Mouse (Mus musculus) heart, embryonic 10.5 days (tissue): Measurements from ENCODE around the gene Bod1. TPM values are rescaled to one million over a fixed set of nuclear protein-coding genes. Genes with fewer than 3 reads are reported as not detected.
A peak's percentile ranks its signal among the peaks of the same experiment; 100 is the strongest.

ENCODE experiments used
- DNase-seq: peaks from one replicate; pipeline ENCODE4 v3.0.0-alpha.2; 2017; ENCODE audit warnings: low spot score
- H3K27ac ChIP-seq: fragments of 300-500 bp; sonication (generic); 2 replicates; pipeline ENCODE4 v1.5.1; 2016; ENCODE audit warnings: mild to moderate bottlenecking
- H3K27me3 ChIP-seq: fragments of 300-500 bp; sonication (generic); 2 replicates; pipeline ENCODE4 v1.6.1; 2016; ENCODE audit warnings: mild to moderate bottlenecking; ENCODE audit not compliant: poor library complexity, insufficient read depth, severe bottlenecking
- H3K36me3 ChIP-seq: fragments of 300-500 bp; sonication (generic); 2 replicates; pipeline ENCODE4 v1.6.1; 2016; ENCODE audit warnings: mild to moderate bottlenecking, moderate library complexity
- H3K4me1 ChIP-seq: fragments of 300-500 bp; sonication (generic); 2 replicates; pipeline ENCODE4 v1.6.1; 2016; ENCODE audit warnings: mild to moderate bottlenecking
- H3K4me3 ChIP-seq: fragments of 300-500 bp; sonication (generic); 2 replicates; pipeline ENCODE4 v1.5.1; 2016; ENCODE audit warnings: mild to moderate bottlenecking, moderate library complexity
- H3K9me3 ChIP-seq: fragments of 300-500 bp; sonication (generic); 2 replicates; pipeline ENCODE4 v1.6.1; 2016; ENCODE audit warnings: mild to moderate bottlenecking, moderate library complexity
- WGBS: fragments of 180-500 bp; shearing (Covaris S2); methylation state at CpG from one replicate; pipeline ENCODE4 v1.1.7; 2016; 5-methylcytosine and 5-hydroxymethylcytosine counted together
- polyA plus RNA-seq: library from polyadenylated mRNA; unstranded; fragments of >200 nt; fragmentation: Nextera tagmentation; extraction: Ambion mirVana; gene quantifications from 2 replicates; pipeline ENCODE4 v1.2.1, GENCODE M21; 2016

Bod1 gene
- 65.5 and 81.7 TPM in 2 replicates for polyA plus RNA-seq

DNA sequence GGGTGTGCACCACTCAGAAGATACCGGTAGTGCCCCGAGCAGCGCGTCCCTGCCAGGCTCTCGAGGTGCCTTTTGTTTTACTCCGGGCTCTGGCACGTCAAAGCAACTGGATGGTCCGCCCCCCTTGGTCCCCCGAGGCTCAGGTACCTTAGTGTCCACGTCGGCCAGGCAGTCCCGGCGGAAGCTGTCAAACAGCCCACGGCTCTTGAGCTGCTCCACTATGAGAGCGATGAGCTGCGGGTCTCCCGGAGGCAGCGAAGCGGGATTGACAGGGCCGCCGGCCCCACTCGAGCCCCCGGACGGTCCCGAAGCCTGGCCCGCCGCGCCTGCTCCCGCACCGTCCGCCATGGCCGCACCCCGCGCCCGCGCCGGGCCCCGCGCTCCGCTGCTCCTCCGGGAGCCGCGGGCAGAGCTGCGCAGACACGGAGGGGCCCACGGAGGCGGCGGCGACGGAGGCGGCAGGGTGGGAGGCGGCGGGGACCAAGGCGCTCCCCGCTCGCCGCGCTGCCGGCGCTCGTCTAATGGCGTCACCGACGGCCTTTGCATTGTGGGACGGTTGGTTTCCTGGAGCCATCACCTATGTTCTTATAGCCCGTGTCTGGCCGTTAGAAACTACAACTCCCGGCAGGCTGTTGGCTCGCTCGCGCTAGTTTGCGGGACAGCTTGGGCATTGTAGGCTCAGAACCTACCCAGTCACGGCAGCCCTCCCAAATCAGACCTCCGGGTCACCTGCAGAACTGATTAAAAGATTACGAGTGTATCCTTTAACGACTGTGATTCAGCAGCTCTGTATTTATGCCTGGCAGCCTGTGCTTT, at the start of gene Bod1:
Gene Bod1, minus strand, starts transcription at position 532 of the 816 bp plus-strand sequence.
- WGBS = under 1% methylated on average over 76 of the region's 76 CpGs
- peak within 1 kb of the TSS; percentile 93 for H3K27ac ChIP-seq
- peak; percentile 97 for DNase-seq
- H3K9me3 ChIP-seq = no peaks in the 10 kb centered on the region
- H3K27me3 ChIP-seq = no peaks in the 10 kb centered on the region
- peak within 1 kb of the TSS; percentile 92 for H3K4me3 ChIP-seq
- peaks cover 33% of the 10 kb centered on the region for H3K36me3 ChIP-seq
- H3K4me1 ChIP-seq = peaks cover 7% of the 10 kb centered on the region

DNA sequence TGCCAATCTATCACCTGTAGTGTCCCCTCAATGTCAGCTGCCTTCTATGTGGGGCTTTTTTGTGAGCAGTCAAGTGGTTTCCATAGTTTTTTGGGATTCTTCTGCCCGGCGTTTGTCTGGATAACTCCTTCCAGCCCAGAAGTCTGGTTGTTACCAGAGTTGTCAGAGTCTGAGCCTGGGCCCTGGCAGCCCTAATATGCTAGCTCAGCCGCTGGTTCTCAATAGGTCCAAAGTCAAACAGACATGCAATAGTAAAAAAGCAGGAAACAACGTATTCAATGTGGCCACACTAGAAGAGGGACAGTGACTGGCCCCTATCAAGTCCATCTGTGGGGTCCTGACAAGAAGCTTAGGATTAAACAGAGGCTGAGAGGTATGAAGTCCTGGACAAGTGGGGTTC, 47.4 kb upstream of the Bod1 start:
- WGBS = 87% methylated on average over 4 of the region's 4 CpGs
- no peak for DNase-seq
- no peaks in the 10 kb centered on the region for H3K27me3 ChIP-seq
- no peaks in the 10 kb centered on the region for H3K9me3 ChIP-seq
- H3K4me3 ChIP-seq = no peak overlapping the region
- H3K36me3 ChIP-seq = no peaks in the 10 kb centered on the region
- no peak overlapping the region for H3K27ac ChIP-seq
- H3K4me1 ChIP-seq = peaks cover 21% of the 10 kb centered on the region

DNA sequence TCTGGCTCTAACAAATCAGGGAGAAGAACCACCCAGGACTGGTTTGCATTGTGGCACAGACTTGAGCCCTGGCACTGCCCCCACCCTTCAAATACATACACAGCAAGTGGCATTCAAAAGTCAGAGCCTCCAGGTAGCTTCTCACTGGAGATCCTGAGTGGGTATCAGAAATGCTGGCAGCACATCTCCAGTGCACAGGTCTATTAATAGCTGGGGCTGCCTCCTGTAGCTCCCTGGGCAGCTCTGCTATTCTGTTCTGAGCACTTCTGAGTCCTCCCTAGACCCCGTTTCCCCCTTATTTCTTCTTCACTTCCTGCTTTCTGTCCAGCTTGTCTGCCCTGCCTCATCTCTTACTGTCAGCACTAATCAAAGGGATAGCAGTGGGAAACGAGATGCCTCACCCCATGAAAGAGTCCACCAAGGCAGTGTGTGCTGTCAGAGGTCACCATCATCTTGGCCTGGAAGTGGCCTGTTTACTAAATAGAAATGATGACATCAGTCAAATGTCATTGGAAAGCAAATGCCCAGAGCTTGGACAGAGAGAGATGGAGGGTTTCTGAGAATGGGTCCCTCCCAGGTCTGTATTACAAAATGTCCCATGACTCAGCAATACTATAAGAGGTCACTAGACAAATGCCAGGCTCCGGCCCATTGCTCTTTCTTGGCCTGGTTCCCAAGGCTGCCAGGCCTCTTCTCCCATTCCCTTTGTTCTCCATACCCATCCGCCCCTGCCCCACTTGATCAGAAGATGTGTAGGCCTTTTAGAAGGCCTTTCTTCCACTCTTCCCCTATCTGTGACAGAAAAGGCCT, 46.4 kb upstream of the Bod1 start:
- DNase-seq = no peak
- Histone ChIP-seq H3K4me1 (peaks cover 31% of the 10 kb centered on the region), H3K4me3 (0 out of 2 replicates have a peak overlapping the region, but pooled peaks have one; percentile 7), H3K27me3 (no peaks in the 10 kb centered on the region), H3K36me3 (no peaks in the 10 kb centered on the region), H3K9me3 (no peaks in the 10 kb centered on the region), H3K27ac (peak overlapping the region; percentile 67; the same call in 1 of the 2 replicates)
- WGBS = 37% methylated on average over 4 of the region's 4 CpGs

DNA sequence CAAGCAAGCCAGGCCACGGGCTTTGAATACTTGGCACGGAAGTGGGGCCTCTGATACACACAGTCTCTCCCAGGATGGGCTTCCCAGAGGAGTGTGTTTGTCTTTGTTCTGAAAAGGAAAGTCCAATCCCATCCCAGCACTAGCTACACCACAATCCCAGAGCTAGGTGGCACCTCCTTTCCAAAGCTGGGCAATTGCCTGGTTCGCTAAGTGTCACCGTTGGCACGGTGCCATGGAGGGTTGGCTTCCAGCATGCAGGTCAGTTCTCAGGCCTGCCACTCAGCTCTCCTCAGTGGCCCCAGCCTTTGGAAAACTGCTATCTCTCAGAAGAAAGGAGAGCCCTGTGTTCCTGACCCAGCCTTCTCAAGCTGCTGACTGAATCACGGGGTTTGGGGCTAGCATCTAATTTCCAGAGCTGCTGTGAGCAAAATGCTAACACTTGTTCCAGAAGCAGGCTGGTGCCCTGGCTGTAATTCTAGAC, 42.0 kb upstream of the Bod1 start:
- Histone ChIP-seq H3K27ac (peak overlapping the region; percentile 45), H3K4me3 (no peak overlapping the region), H3K9me3 (no peaks in the 10 kb centered on the region), H3K27me3 (no peaks in the 10 kb centered on the region), H3K36me3 (no peaks in the 10 kb centered on the region), H3K4me1 (peaks cover 32% of the 10 kb centered on the region)
- WGBS = 66% methylated on average over 6 of the region's 6 CpGs
- peak; percentile 84 for DNase-seq

DNA sequence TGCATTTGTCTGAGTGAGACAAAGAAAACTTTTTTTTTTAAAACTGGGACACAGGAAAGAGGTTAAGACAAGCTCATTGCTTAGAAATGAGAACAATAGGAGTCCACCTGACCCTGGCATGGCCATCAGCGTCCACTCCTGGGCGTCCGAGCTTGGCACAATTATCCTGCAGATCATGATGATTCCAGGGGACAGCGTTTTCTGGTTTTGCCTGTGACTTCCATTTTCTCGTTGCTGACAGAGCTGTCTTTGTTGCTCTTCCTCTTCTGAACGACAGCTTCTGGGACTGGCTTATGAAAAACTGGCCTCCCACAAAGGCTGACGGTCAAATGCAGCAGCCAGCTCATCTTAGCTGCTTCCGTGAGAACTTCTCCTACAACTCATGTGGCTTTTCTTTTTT, 41.4 kb upstream of the Bod1 start:
- no peaks in the 10 kb centered on the region for H3K9me3 ChIP-seq
- H3K4me1 ChIP-seq = peaks cover 27% of the 10 kb centered on the region
- no peak overlapping the region for H3K4me3 ChIP-seq
- peak overlapping the region; percentile 45 for H3K27ac ChIP-seq
- no peak for DNase-seq
- 65% methylated on average over 8 of the region's 8 CpGs for WGBS
- no peaks in the 10 kb centered on the region for H3K27me3 ChIP-seq
- H3K36me3 ChIP-seq = no peaks in the 10 kb centered on the region

DNA sequence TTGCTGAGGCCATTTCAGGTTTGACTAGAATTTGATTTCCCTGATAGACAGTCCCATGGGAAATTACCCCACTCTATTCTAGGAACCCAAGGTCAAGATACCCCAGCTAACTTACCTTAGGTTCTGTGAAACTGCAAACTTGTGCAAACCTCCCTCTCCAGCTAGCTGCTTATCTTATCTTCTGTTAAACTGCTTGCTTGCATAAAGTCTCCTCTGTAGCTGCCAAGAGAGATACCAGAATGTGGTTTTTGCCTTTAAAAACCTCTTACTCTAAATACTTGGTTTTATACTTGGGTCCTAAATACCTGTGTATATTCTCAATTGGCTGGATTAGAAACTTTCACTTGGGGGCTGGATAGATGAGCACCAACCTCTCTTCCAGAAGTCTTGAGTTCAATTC, 36.1 kb upstream of the Bod1 start:
- H3K27me3 ChIP-seq = no peaks in the 10 kb centered on the region
- peaks cover 2% of the 10 kb centered on the region; the same call in 1 of the 2 replicates for H3K4me1 ChIP-seq
- no peak overlapping the region for H3K4me3 ChIP-seq
- H3K9me3 ChIP-seq = no peaks in the 10 kb centered on the region
- no peak for DNase-seq
- no peaks in the 10 kb centered on the region for H3K36me3 ChIP-seq
- no peak overlapping the region for H3K27ac ChIP-seq

DNA sequence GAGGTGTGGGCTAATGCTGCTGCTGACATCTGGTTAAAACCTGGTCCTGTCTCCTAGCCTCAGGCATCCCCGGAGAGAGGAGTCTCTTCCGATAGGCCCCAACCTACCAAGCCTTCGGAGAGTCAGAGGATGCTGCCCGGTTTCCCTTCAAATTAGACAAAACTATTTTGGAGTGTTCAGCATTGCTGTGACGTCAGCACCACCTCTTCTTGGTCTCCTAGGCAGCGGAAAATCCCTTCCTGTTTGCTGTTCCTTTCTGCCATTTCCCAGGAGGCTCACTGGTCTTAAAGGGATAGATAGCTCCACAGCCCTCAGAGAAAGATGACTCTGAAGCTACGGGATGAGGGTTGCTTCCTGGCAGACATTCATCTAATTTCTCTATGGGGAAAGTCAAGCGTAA, 31.5 kb upstream of the Bod1 start:
- H3K4me1 ChIP-seq = no peaks in the 10 kb centered on the region
- DNase-seq = no peak
- WGBS = 66% methylated on average over 8 of the region's 8 CpGs
- H3K27ac ChIP-seq = no peak overlapping the region
- no peak overlapping the region for H3K4me3 ChIP-seq
- no peaks in the 10 kb centered on the region for H3K36me3 ChIP-seq
- no peaks in the 10 kb centered on the region for H3K27me3 ChIP-seq
- H3K9me3 ChIP-seq = no peaks in the 10 kb centered on the region

DNA sequence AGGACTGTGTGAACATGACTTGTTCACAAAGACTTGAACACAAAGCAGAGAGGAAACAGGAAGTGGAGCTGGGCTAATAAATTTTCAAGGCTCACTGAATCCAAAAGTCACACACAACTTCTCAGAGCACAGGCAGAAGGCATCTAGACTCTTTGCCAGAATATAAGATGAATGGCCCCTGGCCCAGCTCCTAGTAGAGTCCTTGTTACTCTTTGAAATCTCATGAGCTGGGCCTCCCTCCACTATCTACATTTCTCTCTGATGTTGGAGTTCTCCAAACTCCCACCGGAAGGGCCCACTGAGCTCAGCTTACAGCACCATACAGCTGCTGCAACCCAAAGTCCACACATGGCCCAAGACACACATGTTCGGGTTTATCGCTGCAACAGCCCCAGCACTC, 30.2 kb upstream of the Bod1 start:
- 87% methylated on average over 3 of the region's 3 CpGs for WGBS
- Histone ChIP-seq H3K27ac (no peak overlapping the region), H3K4me3 (no peak overlapping the region), H3K4me1 (no peaks in the 10 kb centered on the region), H3K36me3 (no peaks in the 10 kb centered on the region), H3K27me3 (no peaks in the 10 kb centered on the region), H3K9me3 (no peaks in the 10 kb centered on the region)
- DNase-seq = no peak

DNA sequence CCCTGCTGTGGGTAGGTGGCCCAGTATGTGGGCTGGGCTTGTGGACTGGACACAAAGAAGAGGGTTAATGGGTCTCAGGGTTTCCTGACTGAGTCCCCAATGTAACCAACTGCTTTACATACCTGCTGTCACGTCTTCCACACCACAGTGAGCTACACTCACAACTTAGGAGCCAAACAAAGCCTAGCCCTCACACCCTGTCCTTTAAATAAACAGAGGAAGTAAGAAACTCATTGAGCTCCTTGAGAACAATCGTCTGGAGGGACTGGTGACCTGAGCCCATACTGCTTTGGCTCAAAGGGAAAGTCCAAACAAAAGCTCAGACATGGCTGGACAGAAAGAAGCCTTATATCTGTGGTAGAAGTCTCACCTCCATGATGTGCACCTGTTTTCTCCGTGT, 27.8 kb upstream of the Bod1 start:
- no peaks in the 10 kb centered on the region for H3K36me3 ChIP-seq
- DNase-seq = no peak

DNA sequence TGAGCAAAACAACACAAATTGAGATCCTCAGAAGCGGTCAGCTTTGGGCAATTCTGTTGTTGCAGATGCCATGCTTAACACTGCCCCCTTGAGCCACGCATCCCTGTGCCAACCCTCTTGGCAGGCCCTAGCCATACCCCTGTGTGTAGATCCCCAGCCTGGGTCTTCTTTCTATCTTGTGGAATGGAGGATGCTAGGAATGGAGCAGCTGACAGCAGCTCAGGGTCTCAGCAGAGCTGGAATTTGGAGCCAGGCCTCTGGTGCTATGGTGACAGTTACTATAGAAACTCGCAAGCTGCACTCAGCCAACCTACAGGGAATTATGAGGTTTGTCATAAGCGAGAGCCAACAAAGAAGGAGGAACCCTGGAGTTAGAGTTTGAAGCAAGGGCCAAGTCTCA, 23.1 kb upstream of the Bod1 start:
- DNase-seq = no peak
- Histone ChIP-seq H3K27me3 (no peaks in the 10 kb centered on the region), H3K27ac (no peak overlapping the region), H3K36me3 (no peaks in the 10 kb centered on the region), H3K4me3 (no peak overlapping the region), H3K9me3 (no peaks in the 10 kb centered on the region), H3K4me1 (no peaks in the 10 kb centered on the region)
- WGBS = 82% methylated on average over 4 of the region's 4 CpGs

More for the DNA sequence above, 27.8 kb upstream of the Bod1 start:
- Histone ChIP-seq H3K27me3 (no peaks in the 10 kb centered on the region), H3K9me3 (no peaks in the 10 kb centered on the region), H3K4me3 (no peak overlapping the region), H3K27ac (no peak overlapping the region), H3K4me1 (no peaks in the 10 kb centered on the region)
- WGBS = 49% methylated on average over 3 of the region's 3 CpGs

DNA sequence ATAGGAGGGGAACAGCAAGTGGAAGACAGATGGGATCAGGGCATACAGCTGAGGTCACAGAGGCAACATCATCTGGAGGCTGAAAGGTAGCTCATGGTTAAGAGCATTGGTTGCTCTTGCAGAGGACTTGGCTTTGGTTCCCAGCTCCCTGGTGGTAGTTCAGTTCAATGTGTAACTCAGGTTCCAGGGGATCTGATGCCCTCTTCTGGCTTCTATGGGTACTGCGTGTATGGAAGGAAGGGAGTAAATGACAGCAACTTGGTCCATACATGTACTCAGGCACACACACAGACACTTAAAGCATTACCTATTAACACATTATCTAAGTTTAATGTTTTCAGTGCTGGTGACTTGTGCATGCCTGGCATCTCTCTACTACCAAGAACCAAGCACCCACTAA, 22.4 kb upstream of the Bod1 start:
- Histone ChIP-seq H3K27ac (no peak overlapping the region), H3K9me3 (no peaks in the 10 kb centered on the region), H3K27me3 (no peaks in the 10 kb centered on the region), H3K4me3 (no peak overlapping the region), H3K36me3 (no peaks in the 10 kb centered on the region), H3K4me1 (peaks cover 6% of the 10 kb centered on the region)
- 91% methylated on average over 1 of the region's 1 CpGs for WGBS
- DNase-seq = no peak

DNA sequence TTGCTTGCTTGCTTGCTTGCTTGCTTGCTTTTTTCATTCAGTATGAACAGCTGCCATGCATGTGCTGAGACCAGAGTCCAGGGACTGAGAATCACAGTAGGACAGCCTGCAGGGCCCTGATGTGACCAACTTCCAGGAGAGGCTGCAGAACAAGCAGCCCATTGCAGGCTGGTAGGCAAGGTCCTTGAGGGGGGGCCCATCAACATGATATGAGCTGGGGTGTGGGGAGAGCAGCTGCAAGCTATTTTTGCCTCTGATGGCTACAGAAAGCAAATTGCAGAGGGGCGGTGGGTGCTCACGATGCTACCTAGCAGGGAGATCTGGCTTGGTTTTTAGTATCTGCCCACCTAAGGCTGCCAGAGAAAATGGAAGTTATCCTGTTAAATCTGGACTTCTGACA, 21.6 kb upstream of the Bod1 start:
- DNase-seq = no peak
- H3K4me1 ChIP-seq = peaks cover 11% of the 10 kb centered on the region
- no peaks in the 10 kb centered on the region for H3K27me3 ChIP-seq
- no peak overlapping the region for H3K27ac ChIP-seq
- H3K36me3 ChIP-seq = no peaks in the 10 kb centered on the region
- H3K9me3 ChIP-seq = no peaks in the 10 kb centered on the region
- H3K4me3 ChIP-seq = no peak overlapping the region
- 94% methylated on average over 2 of the region's 2 CpGs for WGBS

DNA sequence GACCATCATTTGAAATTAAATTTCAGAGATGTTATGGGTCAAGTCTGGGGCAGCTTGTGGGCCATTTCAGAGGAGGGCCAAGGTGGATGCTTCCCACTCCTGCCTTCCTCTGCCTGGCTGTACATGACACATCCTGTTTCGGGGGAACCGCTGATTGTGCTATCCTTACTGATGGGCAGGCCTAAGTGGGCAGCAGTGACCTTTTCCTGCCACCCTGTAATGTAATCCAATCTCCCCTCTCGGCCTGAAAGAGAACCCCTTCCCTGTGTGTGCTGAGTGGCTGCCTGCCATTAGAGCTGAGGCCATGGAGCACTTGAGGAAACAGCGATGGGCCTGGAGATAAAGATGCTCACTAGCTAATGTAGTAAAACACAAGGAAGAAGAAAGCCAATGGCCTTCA, 17.3 kb upstream of the Bod1 start:
- WGBS = 47% methylated on average over 4 of the region's 4 CpGs
- DNase-seq = no peak
- Histone ChIP-seq H3K9me3 (no peaks in the 10 kb centered on the region), H3K27me3 (no peaks in the 10 kb centered on the region), H3K27ac (0 out of 2 replicates have a peak overlapping the region, but pooled peaks have one; percentile 8), H3K4me3 (no peak overlapping the region), H3K4me1 (peaks cover 14% of the 10 kb centered on the region), H3K36me3 (no peaks in the 10 kb centered on the region)
